Mouse (Mus musculus): ENCODE measurements around the gene Rnf24. TPM values are rescaled to one million over a fixed set of nuclear protein-coding genes. Genes with fewer than 3 reads are reported as not detected.
A peak's percentile ranks its signal among the peaks of the same experiment; 100 is the strongest.

Rnf24 gene
- total RNA-seq, 1 experiment = 4.3 TPM

- Histone ChIP-seq H3K9me3 (ENCODE audit: control insufficient read depth, insufficient read depth, low read depth, low read length) (no peaks in the 10 kb centered on the region), H3K4me3 (ENCODE audit: insufficient read depth in 1 of 2, low read depth in 1 of 2, low read length in 2 of 2, poor library complexity in 1 of 2, severe bottlenecking in 1 of 2) (no peak overlapping the region), H3K36me3 (ENCODE audit: control insufficient read depth, insufficient read depth, low read length, poor library complexity, severe bottlenecking) (peaks cover 7% of the 10 kb centered on the region), H3K9ac (ENCODE audit: insufficient read depth, low read depth, low read length, poor library complexity, severe bottlenecking) (no peak overlapping the region), H3K4me1 (ENCODE audit: control insufficient read depth in 2 of 2, insufficient read depth in 2 of 2, low read length in 2 of 2, poor library complexity in 1 of 2) (peaks cover 0 to 2% of the 10 kb centered on the region in 2 experiments; a peak in 1 of 4 replicates), H3K27ac (ENCODE audit: insufficient read depth, low read depth, low read length, poor library complexity, severe bottlenecking) (no peak overlapping the region)
- no peak for DNase-seq (ENCODE audit: low read depth, low spot score)
- TF ChIP-seq CHD2 (IDR thresholded peaks at IDR 0.05; ENCODE audit: low read depth, low read length) (no peak), MAFK (IDR thresholded peaks at IDR 0.05; ENCODE audit: insufficient read depth, low read depth, low read length) (no peak), ZC3H11A (IDR thresholded peaks at IDR 0.05; ENCODE audit: borderline replicate concordance, low read depth, low read length) (no peak), ZNF384 (IDR thresholded peaks at IDR 0.05; ENCODE audit: low read depth, low read length) (no peak), HCFC1 (IDR thresholded peaks at IDR 0.05; ENCODE audit: borderline replicate concordance, insufficient read depth, low read length) (no peak)
- in situ Hi-C loops (cut with MboI; ENCODE audit: low sequenced_read_pairs in 2 of 2, unreplicated experiment in 2 of 2) = no loop called here
These were observed 71.1 kb downstream of the Rnf24 start for GRCm38 (mm10) chr2:131281596-131281995.

GRCm38 (mm10) chr2:131276722-131277121 is 76.0 kb downstream of the Rnf24 start:
- no peak for TF ChIP-seq CHD2 (IDR thresholded peaks at IDR 0.05; ENCODE audit: low read depth, low read length)
- TF ChIP-seq ZNF384 (IDR thresholded peaks at IDR 0.05; ENCODE audit: low read depth, low read length) = no peak
- Histone ChIP-seq H3K4me3 (ENCODE audit: insufficient read depth in 1 of 2, low read depth in 1 of 2, low read length in 2 of 2, poor library complexity in 1 of 2, severe bottlenecking in 1 of 2) (no peak overlapping the region), H3K9ac (ENCODE audit: insufficient read depth, low read depth, low read length, poor library complexity, severe bottlenecking) (no peak overlapping the region), H3K27ac (ENCODE audit: insufficient read depth, low read depth, low read length, poor library complexity, severe bottlenecking) (no peak overlapping the region), H3K9me3 (ENCODE audit: control insufficient read depth, insufficient read depth, low read depth, low read length) (no peaks in the 10 kb centered on the region), H3K36me3 (ENCODE audit: control insufficient read depth, insufficient read depth, low read length, poor library complexity, severe bottlenecking) (peaks cover 15% of the 10 kb centered on the region), H3K4me1 (ENCODE audit: control insufficient read depth in 2 of 2, insufficient read depth in 2 of 2, low read length in 2 of 2, poor library complexity in 1 of 2) (0 out of 4 replicates have a peak, but pooled peaks cover 0 to 2% of the 10 kb centered on the region in 2 experiments)
- in situ Hi-C loops (cut with MboI; ENCODE audit: low sequenced_read_pairs in 2 of 2, unreplicated experiment in 2 of 2) = no loop called here
- no peak for DNase-seq (ENCODE audit: low read depth, low spot score)

- no peak for DNase-seq (ENCODE audit: low read depth, low spot score)
- Histone ChIP-seq H3K4me1 (ENCODE audit: control insufficient read depth in 2 of 2, insufficient read depth in 2 of 2, low read length in 2 of 2, poor library complexity in 1 of 2) (0 out of 4 replicates have a peak, but pooled peaks cover 0 to 2% of the 10 kb centered on the region in 2 experiments), H3K36me3 (ENCODE audit: control insufficient read depth, insufficient read depth, low read length, poor library complexity, severe bottlenecking) (peaks cover 12% of the 10 kb centered on the region), H3K27ac (ENCODE audit: insufficient read depth, low read depth, low read length, poor library complexity, severe bottlenecking) (no peak overlapping the region), H3K9ac (ENCODE audit: insufficient read depth, low read depth, low read length, poor library complexity, severe bottlenecking) (no peak overlapping the region), H3K9me3 (ENCODE audit: control insufficient read depth, insufficient read depth, low read depth, low read length) (no peaks in the 10 kb centered on the region), H3K4me3 (ENCODE audit: insufficient read depth in 1 of 2, low read depth in 1 of 2, low read length in 2 of 2, poor library complexity in 1 of 2, severe bottlenecking in 1 of 2) (no peak overlapping the region)
- TF ChIP-seq CHD2 (IDR thresholded peaks at IDR 0.05; ENCODE audit: low read depth, low read length) = no peak
- TF ChIP-seq ZNF384 (IDR thresholded peaks at IDR 0.05; ENCODE audit: low read depth, low read length) = no peak
- no peak for TF ChIP-seq HCFC1 (IDR thresholded peaks at IDR 0.05; ENCODE audit: borderline replicate concordance, insufficient read depth, low read length)
- TF ChIP-seq ZC3H11A (IDR thresholded peaks at IDR 0.05; ENCODE audit: borderline replicate concordance, low read depth, low read length) = no peak
- no peak for TF ChIP-seq MAFK (IDR thresholded peaks at IDR 0.05; ENCODE audit: insufficient read depth, low read depth, low read length)
- in situ Hi-C loops (cut with MboI; ENCODE audit: low sequenced_read_pairs in 2 of 2, unreplicated experiment in 2 of 2) = no loop called here
These were observed 77.2 kb downstream of the Rnf24 start for GRCm38 (mm10) chr2:131275493-131275892.

GRCm38 (mm10) chr2:131265056-131265455 is 87.6 kb downstream of the Rnf24 start:
- no peak overlapping the region for H3K9ac ChIP-seq (ENCODE audit: insufficient read depth, low read depth, low read length, poor library complexity, severe bottlenecking)
- TF ChIP-seq HCFC1 (IDR thresholded peaks at IDR 0.05; ENCODE audit: borderline replicate concordance, insufficient read depth, low read length) = no peak
- TF ChIP-seq ZNF384 (IDR thresholded peaks at IDR 0.05; ENCODE audit: low read depth, low read length) = no peak
- no peak for TF ChIP-seq ZC3H11A (IDR thresholded peaks at IDR 0.05; ENCODE audit: borderline replicate concordance, low read depth, low read length)
- DNase-seq (ENCODE audit: low read depth, low spot score) = no peak
- H3K4me1 ChIP-seq (ENCODE audit: control insufficient read depth in 2 of 2, insufficient read depth in 2 of 2, low read length in 2 of 2, poor library complexity in 1 of 2) = peaks cover 0 to 2% of the 10 kb centered on the region in 2 experiments; a peak in 2 of 4 replicates
- H3K9me3 ChIP-seq (ENCODE audit: control insufficient read depth, insufficient read depth, low read depth, low read length) = no peaks in the 10 kb centered on the region
- H3K36me3 ChIP-seq (ENCODE audit: control insufficient read depth, insufficient read depth, low read length, poor library complexity, severe bottlenecking) = 0 out of 2 replicates have a peak, but pooled peaks cover 3% of the 10 kb centered on the region
- in situ Hi-C loops (cut with MboI; ENCODE audit: low sequenced_read_pairs in 2 of 2, unreplicated experiment in 2 of 2) = no loop called here
- no peak overlapping the region for H3K27ac ChIP-seq (ENCODE audit: insufficient read depth, low read depth, low read length, poor library complexity, severe bottlenecking)
- no peak overlapping the region for H3K4me3 ChIP-seq (ENCODE audit: insufficient read depth in 1 of 2, low read depth in 1 of 2, low read length in 2 of 2, poor library complexity in 1 of 2, severe bottlenecking in 1 of 2)

GRCm38 (mm10) chr2:131264027-131264426 is 88.7 kb downstream of the Rnf24 start:
- H3K4me3 ChIP-seq (ENCODE audit: insufficient read depth in 1 of 2, low read depth in 1 of 2, low read length in 2 of 2, poor library complexity in 1 of 2, severe bottlenecking in 1 of 2) = peak overlapping the region in 1 of 2 experiments; percentile 17; a peak in 1 of 4 replicates
- in situ Hi-C loops (cut with MboI; ENCODE audit: low sequenced_read_pairs in 2 of 2, unreplicated experiment in 2 of 2) = no loop called here
- no peak overlapping the region for H3K27ac ChIP-seq (ENCODE audit: insufficient read depth, low read depth, low read length, poor library complexity, severe bottlenecking)
- H3K36me3 ChIP-seq (ENCODE audit: control insufficient read depth, insufficient read depth, low read length, poor library complexity, severe bottlenecking) = 0 out of 2 replicates have a peak, but pooled peaks cover 3% of the 10 kb centered on the region
- no peak for TF ChIP-seq MAFK (IDR thresholded peaks at IDR 0.05; ENCODE audit: insufficient read depth, low read depth, low read length)
- no peak for TF ChIP-seq ZNF384 (IDR thresholded peaks at IDR 0.05; ENCODE audit: low read depth, low read length)
- no peak for TF ChIP-seq CHD2 (IDR thresholded peaks at IDR 0.05; ENCODE audit: low read depth, low read length)
- no peak for TF ChIP-seq HCFC1 (IDR thresholded peaks at IDR 0.05; ENCODE audit: borderline replicate concordance, insufficient read depth, low read length)
- TF ChIP-seq ZC3H11A (IDR thresholded peaks at IDR 0.05; ENCODE audit: borderline replicate concordance, low read depth, low read length) = no peak
- H3K4me1 ChIP-seq (ENCODE audit: control insufficient read depth in 2 of 2, insufficient read depth in 2 of 2, low read length in 2 of 2, poor library complexity in 1 of 2) = peaks cover 0 to 2% of the 10 kb centered on the region in 2 experiments; a peak in 2 of 4 replicates
- no peak for DNase-seq (ENCODE audit: low read depth, low spot score)
- peak overlapping the region; percentile 30; the same call in 1 of the 2 replicates for H3K9ac ChIP-seq (ENCODE audit: insufficient read depth, low read depth, low read length, poor library complexity, severe bottlenecking)
- H3K9me3 ChIP-seq (ENCODE audit: control insufficient read depth, insufficient read depth, low read depth, low read length) = no peaks in the 10 kb centered on the region

All from ES-E14 (cell line).